Mouse (Mus musculus): ENCODE results near the gene Zbtb7b. TPM values are rescaled to one million over a fixed set of nuclear protein-coding genes. Genes with fewer than 3 reads are reported as not detected.

Gene Zbtb7b
- polyA plus RNA-seq, 1 experiment, result 35.1 TPM

DNA sequence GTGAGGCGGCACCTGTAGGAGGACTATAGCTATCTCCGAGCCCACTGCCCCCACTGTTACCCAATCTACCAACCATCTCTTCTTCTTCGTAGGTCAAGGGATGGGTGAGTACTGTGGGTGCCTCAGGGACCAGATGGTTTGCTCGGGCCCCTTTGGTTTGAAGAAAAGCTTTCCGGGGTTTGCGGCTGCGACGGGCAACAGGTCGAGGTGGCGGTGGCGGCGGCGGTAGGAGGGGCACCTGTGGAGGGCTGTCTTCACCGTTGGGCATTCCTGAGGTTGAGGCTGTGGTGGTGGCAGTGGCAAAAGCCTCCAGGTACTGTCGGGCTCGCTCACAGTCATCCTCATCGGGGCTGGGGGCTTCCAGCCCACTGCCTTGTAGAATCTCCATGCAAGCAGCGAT lies 13.9 kb downstream of the Zbtb7b start:
- TF ChIP-seq CTCF (IDR thresholded peaks at IDR 0.05; ENCODE audit: low read depth, low read length) (no peak), EP300 (IDR thresholded peaks at IDR 0.05; ENCODE audit: insufficient read depth, low read depth, low read length) (no peak), POLR2A (IDR thresholded peaks at IDR 0.05; ENCODE audit: insufficient read depth, low read length) (no peak)
- Histone ChIP-seq H3K9ac (ENCODE audit: low read depth, poor library complexity, severe bottlenecking) (peak overlapping the region; percentile 22; the same call in 1 of the 2 replicates), H3K36me3 (ENCODE audit: control insufficient read depth, insufficient read depth, low read length, poor library complexity, severe bottlenecking) (no peaks in the 10 kb centered on the region; the same call in 1 of the 2 replicates), H3K4me1 (ENCODE audit: control insufficient read depth, insufficient read depth, low read length) (peaks cover 21% of the 10 kb centered on the region), H3K9me3 (replicated peaks; ENCODE audit: control insufficient read depth, insufficient read depth, low read length, poor library complexity, severe bottlenecking) (no peaks in the 10 kb centered on the region), H3K27me3 (ENCODE audit: control insufficient read depth, insufficient read depth, low read length, poor library complexity, severe bottlenecking) (no peaks in the 10 kb centered on the region), H3K4me3 (ENCODE audit: low read depth, low read length) (peak overlapping the region; percentile 27; the same call in 1 of the 2 replicates), H3K27ac (ENCODE audit: insufficient read depth, low read length) (no peak overlapping the region)

DNA sequence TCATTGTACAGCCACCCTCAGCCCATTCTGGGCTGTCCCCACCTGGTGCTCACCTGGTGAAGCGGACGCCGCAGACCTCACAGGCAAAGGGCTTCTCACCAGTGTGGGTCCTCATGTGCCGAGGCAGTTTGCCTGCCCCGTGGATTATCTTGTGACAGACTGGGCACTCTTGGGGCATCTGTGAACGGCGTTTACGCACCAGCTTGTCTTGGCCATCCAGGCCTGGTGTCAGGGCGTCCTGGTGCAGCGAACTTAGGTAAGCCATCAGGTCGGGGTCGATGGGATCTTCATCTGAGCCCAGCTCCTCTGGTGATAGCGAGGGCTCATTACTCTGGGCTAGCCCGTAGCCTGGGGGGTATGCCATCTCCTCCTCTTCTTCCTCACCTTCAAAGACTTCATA lies 14.3 kb downstream of the Zbtb7b start:
- Histone ChIP-seq H3K9ac (ENCODE audit: low read depth, poor library complexity, severe bottlenecking) (peak overlapping the region; percentile 22; the same call in 1 of the 2 replicates), H3K4me3 (ENCODE audit: low read depth, low read length) (peak overlapping the region; percentile 27; the same call in 1 of the 2 replicates), H3K27me3 (ENCODE audit: control insufficient read depth, insufficient read depth, low read length, poor library complexity, severe bottlenecking) (no peaks in the 10 kb centered on the region), H3K4me1 (ENCODE audit: control insufficient read depth, insufficient read depth, low read length) (peaks cover 21% of the 10 kb centered on the region), H3K9me3 (replicated peaks; ENCODE audit: control insufficient read depth, insufficient read depth, low read length, poor library complexity, severe bottlenecking) (no peaks in the 10 kb centered on the region), H3K27ac (ENCODE audit: insufficient read depth, low read length) (no peak overlapping the region), H3K36me3 (ENCODE audit: control insufficient read depth, insufficient read depth, low read length, poor library complexity, severe bottlenecking) (no peaks in the 10 kb centered on the region; the same call in 1 of the 2 replicates)
- TF ChIP-seq EP300 (IDR thresholded peaks at IDR 0.05; ENCODE audit: insufficient read depth, low read depth, low read length) (no peak), POLR2A (IDR thresholded peaks at IDR 0.05; ENCODE audit: insufficient read depth, low read length) (no peak), CTCF (IDR thresholded peaks at IDR 0.05; ENCODE audit: low read depth, low read length) (no peak)

DNA sequence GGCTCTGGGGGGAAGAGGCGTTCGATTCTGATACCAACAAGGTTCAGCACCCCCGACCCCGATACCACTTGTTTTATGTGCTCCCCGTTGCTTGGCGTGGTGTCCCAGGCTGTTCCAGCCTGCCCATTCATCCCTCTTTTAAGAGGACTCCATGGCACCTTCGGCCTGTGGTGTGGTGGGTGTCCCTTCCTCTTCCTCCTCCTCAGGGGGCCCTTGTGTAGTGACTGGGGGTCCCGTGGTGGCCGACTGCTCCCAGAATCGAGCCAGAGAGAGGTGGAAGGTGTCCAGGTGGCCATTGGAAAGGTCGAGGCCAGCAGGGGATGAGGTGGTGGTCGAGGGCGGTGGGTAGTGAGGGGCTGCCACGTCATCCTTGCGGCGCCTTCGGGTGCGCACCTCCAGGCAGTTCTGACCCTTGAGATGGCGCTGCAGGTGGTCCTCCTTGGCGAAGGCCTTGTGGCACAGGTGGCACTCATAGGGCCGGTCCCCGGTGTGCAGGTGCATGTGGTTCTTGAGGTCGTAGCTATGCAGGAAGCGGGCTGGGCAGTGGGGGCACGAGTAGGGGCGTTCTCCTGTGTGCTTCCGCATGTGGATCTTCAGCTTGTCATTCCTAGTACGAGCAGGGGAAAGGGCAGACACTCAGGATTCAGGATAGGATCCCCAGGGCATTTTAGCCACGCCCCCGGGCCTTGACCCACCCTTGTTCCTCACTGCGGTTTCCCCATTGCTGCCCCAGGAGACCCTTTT lies 15.0 kb downstream of the Zbtb7b start:
- Histone ChIP-seq H3K27ac (ENCODE audit: insufficient read depth, low read length) (peak overlapping the region; percentile 84; the same call in 1 of the 2 replicates), H3K4me1 (ENCODE audit: control insufficient read depth, insufficient read depth, low read length) (peaks cover 21% of the 10 kb centered on the region), H3K27me3 (ENCODE audit: control insufficient read depth, insufficient read depth, low read length, poor library complexity, severe bottlenecking) (no peaks in the 10 kb centered on the region), H3K9me3 (replicated peaks; ENCODE audit: control insufficient read depth, insufficient read depth, low read length, poor library complexity, severe bottlenecking) (no peaks in the 10 kb centered on the region), H3K36me3 (ENCODE audit: control insufficient read depth, insufficient read depth, low read length, poor library complexity, severe bottlenecking) (no peaks in the 10 kb centered on the region; the same call in 1 of the 2 replicates), H3K9ac (ENCODE audit: low read depth, poor library complexity, severe bottlenecking) (peak overlapping the region; percentile 49), H3K4me3 (ENCODE audit: low read depth, low read length) (peak overlapping the region; percentile 14)
- no peak for TF ChIP-seq CTCF (IDR thresholded peaks at IDR 0.05; ENCODE audit: low read depth, low read length)
- no peak for TF ChIP-seq EP300 (IDR thresholded peaks at IDR 0.05; ENCODE audit: insufficient read depth, low read depth, low read length)
- TF ChIP-seq POLR2A (IDR thresholded peaks at IDR 0.05; ENCODE audit: insufficient read depth, low read length), result no peak

DNA sequence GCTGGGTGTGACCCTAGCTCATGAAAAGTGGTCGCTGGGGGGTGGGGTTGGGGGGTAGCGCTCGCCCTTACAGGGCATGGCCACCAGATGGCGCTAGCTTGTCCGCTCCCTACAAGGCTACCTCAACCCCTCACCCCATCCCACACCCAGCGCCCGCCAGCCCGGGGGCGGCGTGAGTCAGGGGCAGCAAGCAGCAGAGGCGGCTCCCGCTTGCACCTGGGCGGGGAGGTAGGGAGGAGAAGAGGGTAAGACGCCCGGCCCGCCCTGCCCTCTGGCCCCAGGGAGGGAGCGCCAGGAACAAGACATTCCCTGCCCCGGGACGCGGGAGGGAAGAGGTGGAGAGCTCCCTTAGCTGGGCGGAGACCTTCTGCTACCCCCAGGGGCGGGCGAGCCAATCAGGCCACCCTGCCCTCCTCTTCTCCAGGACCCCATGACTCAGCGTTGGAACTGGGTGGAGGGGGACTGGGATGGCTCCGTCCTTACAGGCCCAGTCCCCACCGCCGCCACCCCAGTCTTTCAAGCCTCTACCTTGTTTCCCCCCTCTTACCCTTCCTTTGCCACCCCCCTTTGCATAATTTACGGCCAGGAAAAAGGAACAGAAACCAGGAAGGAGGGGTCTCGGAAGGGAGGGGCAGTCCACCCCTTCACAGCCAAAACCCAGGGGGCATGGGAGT lies 16.0 kb downstream of the Zbtb7b start:
- Histone ChIP-seq H3K9ac (ENCODE audit: low read depth, poor library complexity, severe bottlenecking) (peak overlapping the region; percentile 49), H3K4me1 (ENCODE audit: control insufficient read depth, insufficient read depth, low read length) (peaks cover 14% of the 10 kb centered on the region), H3K4me3 (ENCODE audit: low read depth, low read length) (peak overlapping the region; percentile 57), H3K9me3 (replicated peaks; ENCODE audit: control insufficient read depth, insufficient read depth, low read length, poor library complexity, severe bottlenecking) (no peaks in the 10 kb centered on the region), H3K27ac (ENCODE audit: insufficient read depth, low read length) (peak overlapping the region; percentile 84), H3K27me3 (ENCODE audit: control insufficient read depth, insufficient read depth, low read length, poor library complexity, severe bottlenecking) (no peaks in the 10 kb centered on the region), H3K36me3 (ENCODE audit: control insufficient read depth, insufficient read depth, low read length, poor library complexity, severe bottlenecking) (no peaks in the 10 kb centered on the region; the same call in 1 of the 2 replicates)
- no peak for TF ChIP-seq CTCF (IDR thresholded peaks at IDR 0.05; ENCODE audit: low read depth, low read length)
- no peak for TF ChIP-seq POLR2A (IDR thresholded peaks at IDR 0.05; ENCODE audit: insufficient read depth, low read length)
- no peak for TF ChIP-seq EP300 (IDR thresholded peaks at IDR 0.05; ENCODE audit: insufficient read depth, low read depth, low read length)

DNA sequence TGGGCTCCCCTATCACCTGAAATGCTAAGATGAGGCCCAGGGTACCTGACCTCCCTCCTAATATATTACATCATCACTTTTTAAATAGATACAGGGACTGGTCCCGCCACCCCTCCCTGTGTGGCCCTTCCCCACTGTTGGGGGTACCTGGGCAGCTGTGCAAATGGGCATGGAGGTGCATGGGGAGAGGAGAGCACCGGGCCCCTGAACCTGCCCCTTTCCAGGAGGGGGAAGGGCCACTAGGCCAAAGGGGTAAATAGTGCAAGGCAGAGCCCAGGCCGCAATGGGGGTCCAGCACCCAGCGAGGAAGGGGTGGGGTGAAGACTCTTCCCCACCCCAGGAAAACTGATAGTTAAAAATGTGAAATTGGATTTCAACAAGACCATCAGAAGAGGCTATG lies 16.7 kb downstream of the Zbtb7b start:
- TF ChIP-seq CTCF (IDR thresholded peaks at IDR 0.05; ENCODE audit: low read depth, low read length) (no peak), POLR2A (IDR thresholded peaks at IDR 0.05; ENCODE audit: insufficient read depth, low read length) (no peak), EP300 (IDR thresholded peaks at IDR 0.05; ENCODE audit: insufficient read depth, low read depth, low read length) (no peak)
- Histone ChIP-seq H3K9ac (ENCODE audit: low read depth, poor library complexity, severe bottlenecking) (0 out of 2 replicates have a peak overlapping the region, but pooled peaks have one; percentile 49), H3K27ac (ENCODE audit: insufficient read depth, low read length) (peak overlapping the region; percentile 5; the same call in 1 of the 2 replicates)

More for the DNA sequence above, 16.7 kb downstream of the Zbtb7b start:
- Histone ChIP-seq H3K36me3 (ENCODE audit: control insufficient read depth, insufficient read depth, low read length, poor library complexity, severe bottlenecking) (no peaks in the 10 kb centered on the region; the same call in 1 of the 2 replicates), H3K4me1 (ENCODE audit: control insufficient read depth, insufficient read depth, low read length) (peaks cover 13% of the 10 kb centered on the region), H3K9me3 (replicated peaks; ENCODE audit: control insufficient read depth, insufficient read depth, low read length, poor library complexity, severe bottlenecking) (no peaks in the 10 kb centered on the region), H3K27me3 (ENCODE audit: control insufficient read depth, insufficient read depth, low read length, poor library complexity, severe bottlenecking) (no peaks in the 10 kb centered on the region), H3K4me3 (ENCODE audit: low read depth, low read length) (no peak overlapping the region; the same call in 1 of the 2 replicates)
